21 mouse cellular contexts compared by ENCODE assay signal in genomic region chr12:108810309-108810708, GRCm38 (mm10). TPM values are rescaled to one million over a fixed set of nuclear protein-coding genes. Genes with fewer than 3 reads are reported as not detected.
DNase-seq lines count a peak whose midpoint lies in the region; ATAC-seq and TF ChIP-seq lines count a peak whose summit lies in the region.
"Had no signal": no experiment of that assay in that cellular context is flagged by ENCODE, and none has a peak within 500 bp of the region (broad histone marks: within the 10 kb centered on the region; RNA-seq: fewer than 3 reads in every experiment).

No protein-coding gene starts in this region.

- H3K36me3 ChIP-seq in liver, embryonic 15.5 days (replicated peaks), result peaks cover 60% of the 10 kb centered on the region

- H3K9me3 ChIP-seq in liver, embryonic 15.5 days (replicated peaks), result no peaks in the 10 kb centered on the region
- H3K9me3 ChIP-seq: embryonic facial prominence, embryonic 13.5 days; forebrain, embryonic 10.5 days; G1E; heart, embryonic 12.5 days; hindbrain, embryonic 15.5 days had no signal

- no peak overlapping the region for H3K4me2 ChIP-seq in liver, embryonic 15.5 days
- H3K4me2 ChIP-seq: embryonic facial prominence, embryonic 13.5 days; heart, embryonic 12.5 days; hindbrain, embryonic 15.5 days had no signal

- H3K27ac ChIP-seq in gastrocnemius, adult 2 months, result 0 out of 2 replicates have a peak overlapping the region, but pooled peaks have one; percentile 66
- peak overlapping the region; percentile 42; the same call in 1 of the 2 replicates for H3K27ac ChIP-seq in liver, embryonic 15.5 days (replicated peaks)
- H3K27ac ChIP-seq: embryonic facial prominence, embryonic 13.5 days; forebrain, embryonic 10.5 days; hindbrain, embryonic 15.5 days had no signal

- TF ChIP-seq CTCF in gastrocnemius, adult 2 months (IDR thresholded peaks at IDR 0.05), result no peak

- ATAC-seq in erythroid progenitor cell, adult 5-6 weeks (replicated peaks; ENCODE audit: low FRiP score, poor library complexity, severe bottlenecking), result peak; percentile 54
- ATAC-seq in liver, embryonic 15.5 days (ENCODE audit: insufficient read depth), result no peak
- ATAC-seq: CD4-positive, CD25-positive, alpha-beta regulatory T cell, adult 4 months; forebrain, embryonic 14.5 days had no signal

- no peak overlapping the region for H3K9ac ChIP-seq in liver, embryonic 15.5 days
- H3K9ac ChIP-seq: embryonic facial prominence, embryonic 13.5 days; heart, embryonic 12.5 days; hindbrain, embryonic 15.5 days had no signal

- no peak overlapping the region for H3K4me3 ChIP-seq in gastrocnemius, adult 2 months
- no peak overlapping the region for H3K4me3 ChIP-seq in liver, embryonic 15.5 days (replicated peaks)
- H3K4me3 ChIP-seq: embryonic facial prominence, embryonic 13.5 days; forebrain, embryonic 10.5 days; heart, embryonic 12.5 days; hindbrain, embryonic 15.5 days had no signal

- intact Hi-C loops in gastrocnemius, adult 2 months (cut with DNase I), result loop anchor here (5.0 kb wide), 1 partner anchor 87 kb away; no protein-coding TSS in a partner anchor

- WGBS in liver, embryonic 15.5 days (ENCODE audit: insufficient replicate concordance), result 39% methylated on average over 7 of the region's 7 CpGs

- DNase-seq in gastrocnemius, adult 2 months, result no peak
- no peak for DNase-seq in gastrocnemius, postnatal 4 days (ENCODE audit: low spot score in 2 of 2)
- no peak for DNase-seq in left cerebral cortex, adult 9 months (ENCODE audit: low spot score in 2 of 2)
- no peak for DNase-seq in urinary bladder, postnatal 36 days (ENCODE audit: low spot score in 2 of 2)
- no peak for DNase-seq in embryo, embryonic 10.5 days (ENCODE audit: low spot score)
- DNase-seq: adrenal gland, adult 8-10 months; B cell, adult 2 months; cerebellum, adult 11 months; cerebellum, adult 8-10 months; cerebellum, postnatal 14 days; gastrocnemius, postnatal 10 days; heart, postnatal 36 days had no signal

- peaks cover 38% of the 10 kb centered on the region for H3K4me1 ChIP-seq in liver, embryonic 15.5 days (replicated peaks)
- H3K4me1 ChIP-seq: forebrain, embryonic 10.5 days had no signal

- no peaks in the 10 kb centered on the region for H3K27me3 ChIP-seq in liver, embryonic 15.5 days
- H3K27me3 ChIP-seq: embryonic facial prominence, embryonic 13.5 days; heart, embryonic 12.5 days; hindbrain, embryonic 15.5 days had no signal

RNA-seq across cellular contexts. Expression of gene Yy1, which starts 17.5 kb away (rescaled TPM):
- total RNA-seq in gastrocnemius, adult 2 months (2021), result 10 to 100 TPM; 33.4 to 35.6 TPM
- total RNA-seq in gastrocnemius, postnatal 4 days (2021), result 10 to 100 TPM; 36.7 to 43.8 TPM
- 25.2 and 44.4 TPM in 2 replicates for total RNA-seq in erythroid progenitor cell, adult 5-6 weeks (2015; ENCODE audit: low replicate concordance)
- total RNA-seq in erythroid progenitor cell, adult 5-6 weeks (2017; ENCODE audit: low replicate concordance), result 40.4 and 62.9 TPM in 2 replicates
- polyA plus RNA-seq in liver, embryonic 15.5 days (2015; fragmentation: Nextera tagmentation; extraction: Ambion mirVana), result 7.6 and 8.8 TPM in 2 replicates

RNA-seq across cellular contexts. Expression of gene Slc25a29, which starts 25.4 kb away (rescaled TPM):
- total RNA-seq in gastrocnemius, adult 2 months (2021), result 10 to 100 TPM; 11.9 to 12.1 TPM
- total RNA-seq in gastrocnemius, postnatal 4 days (2021), result 1 to 10 TPM; 3.4 to 5.6 TPM
- total RNA-seq in erythroid progenitor cell, adult 5-6 weeks (2015; ENCODE audit: low replicate concordance), result 1.1 TPM in 1 of 2 replicates, not detected in the other
- not detected in 2 replicates for total RNA-seq in erythroid progenitor cell, adult 5-6 weeks (2017; ENCODE audit: low replicate concordance)
- 1.3 and 1.4 TPM in 2 replicates for polyA plus RNA-seq in liver, embryonic 15.5 days (2015; fragmentation: Nextera tagmentation; extraction: Ambion mirVana)

RNA-seq across cellular contexts. Expression of gene Slc25a47, which starts 25.5 kb away (rescaled TPM):
- 1 to 10 TPM; 7.7 to 8.8 TPM for total RNA-seq in gastrocnemius, adult 2 months (2021)
- 10 to 100 TPM in 1 of 2 experiments, 1 to 10 TPM in 1; 8.6 to 10.5 TPM for total RNA-seq in gastrocnemius, postnatal 4 days (2021)
- 1.3 TPM in 1 of 2 replicates, not detected in the other for total RNA-seq in erythroid progenitor cell, adult 5-6 weeks (2015; ENCODE audit: low replicate concordance)
- 0.64 and 5.3 TPM in 2 replicates for total RNA-seq in erythroid progenitor cell, adult 5-6 weeks (2017; ENCODE audit: low replicate concordance)
- 13.2 and 23.3 TPM in 2 replicates for polyA plus RNA-seq in liver, embryonic 15.5 days (2015; fragmentation: Nextera tagmentation; extraction: Ambion mirVana)
